Mouse (Mus musculus): Measurements from ENCODE around the gene Sp1.

GRCm38 (mm10) chr15:102413687-102414086, 7.7 kb downstream of the Sp1 start:
- TF ChIP-seq GATA1 (IDR thresholded peaks at IDR 0.05; ENCODE audit: borderline replicate concordance, low read length) (no peak), FLI1 (IDR thresholded peaks at IDR 0.05; ENCODE audit: low read length) (no peak)
